Mouse (Mus musculus) left cerebral cortex, adult 18-20 months (tissue): ENCODE data around the gene Zfp748. TPM values are rescaled to one million over a fixed set of nuclear protein-coding genes. Genes with fewer than 3 reads are reported as not detected.

Experiments used
- DNase-seq, 2 experiments: peaks; one replicate each; pipeline ENCODE4 v3.0.0; 2021 to 2022; ENCODE audit warnings: low spot score in 2 of 2, mixed read lengths in 1 of 2
- long read RNA-seq, 2 experiments: library from polyadenylated mRNA; stranded (forward); transcript quantifications; one replicate each; pipeline ENCODE4 v2.0.0; 2021
- total RNA-seq, 2 experiments: library from RNA; stranded (reverse); gene quantifications; 2 replicates each; pipeline ENCODE4 v1.2.3; 2021

Gene Zfp748
- total RNA-seq = 10 to 100 TPM; 10.2 to 10.3 TPM
- long read RNA-seq, experiment 1, full-length matches to known transcripts = 8 of 9 reads
- long read RNA-seq, experiment 1, partial matches to known transcripts = 0 of 9 reads
- long read RNA-seq, experiment 1, other reads (novel, unspliced or antisense) = 1 of 9 reads
- long read RNA-seq, experiment 2, full-length matches to known transcripts = 6 of 7 reads
- long read RNA-seq, experiment 2, partial matches to known transcripts = 0 of 7 reads
- long read RNA-seq, experiment 2, other reads (novel, unspliced or antisense) = 1 of 7 reads

- no peak for DNase-seq
These were observed at the start of gene Zfp748 for GRCm38 (mm10) chr13:67553730-67554129. Gene Zfp748, minus strand, starts transcription at chr13:67553830.

GRCm38 (mm10) chr13:67572591-67573189 is 19.1 kb upstream of the Zfp748 start:
- no peak for DNase-seq

- DNase-seq = peak; percentile 88 to 93
These were observed 904 bp downstream of the Zfp748 start for GRCm38 (mm10) chr13:67552505-67553346.

DNA sequence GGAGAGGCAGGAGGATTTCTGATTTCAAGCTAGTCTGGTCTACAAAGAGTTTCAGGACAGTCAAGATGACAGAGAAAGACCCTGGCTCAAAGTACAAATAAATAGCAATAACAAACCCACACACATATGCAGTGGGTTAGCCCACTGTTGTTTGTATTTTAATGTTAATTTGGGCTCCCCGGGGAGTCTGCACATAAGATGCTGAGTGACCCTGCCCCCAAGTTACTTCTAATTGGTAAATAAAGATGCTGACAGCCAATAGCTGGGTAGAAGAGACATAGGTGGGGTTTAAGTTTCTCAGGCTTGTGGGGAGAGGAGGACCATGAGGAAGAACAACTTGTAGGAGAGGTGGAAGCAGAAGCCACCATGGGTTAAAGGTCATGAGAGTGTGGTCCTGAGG is 7.7 kb downstream of the Zfp748 start:
- no peak for DNase-seq

DNA sequence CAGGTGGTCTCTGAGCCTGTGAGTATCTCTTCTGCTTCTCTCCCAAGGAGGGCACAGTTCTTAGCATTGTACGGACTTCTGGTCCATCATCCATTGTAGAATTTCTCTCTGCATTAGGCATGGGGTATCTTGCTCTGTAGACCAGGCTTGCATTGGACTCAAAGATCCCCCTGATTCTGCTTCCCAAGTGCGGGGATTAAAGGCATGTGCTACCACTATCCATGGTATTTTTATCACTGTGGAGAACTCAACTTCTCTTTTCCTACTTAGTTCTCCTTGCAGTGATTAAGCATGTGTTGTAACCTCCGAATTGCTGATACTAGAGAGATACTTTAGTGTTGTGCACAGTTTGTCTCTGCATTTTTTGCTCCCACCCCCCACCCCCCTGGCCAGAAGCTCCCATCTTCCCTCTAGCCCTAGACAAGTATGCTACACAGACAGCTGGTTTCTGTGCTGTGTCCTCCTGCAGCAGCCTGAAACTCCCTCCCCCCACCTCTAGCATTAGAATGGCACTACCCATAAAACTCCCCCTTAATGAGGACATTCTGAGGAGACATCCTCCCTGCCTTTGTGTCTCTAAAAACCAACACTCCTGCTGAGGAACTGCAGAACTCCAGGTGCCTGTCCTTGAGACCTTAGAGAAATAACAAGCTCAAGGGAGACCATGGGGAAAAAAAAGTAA is 26.4 kb downstream of the Zfp748 start:
- DNase-seq = no peak

- DNase-seq = peak; percentile 94 to 95
These were observed 27.7 kb downstream of the Zfp748 start, which contains the start of the genes Gm26965 and Zfp87 for GRCm38 (mm10) chr13:67525753-67526410. Gene Gm26965, minus strand, starts transcription at chr13:67526151. Gene Zfp87, minus strand, starts transcription at chr13:67526177.

GRCm38 (mm10) chr13:67500908-67501307 is 52.7 kb downstream of the Zfp748 start:
- no peak for DNase-seq

GRCm38 (mm10) chr13:67500084-67500719 is 53.4 kb downstream of the Zfp748 start, which contains the start of gene Zfp58:
Gene Zfp58, minus strand, starts transcription at chr13:67500555.
- peak; percentile 88 to 89 for DNase-seq

- no peak for DNase-seq
These were observed 58.0 kb downstream of the Zfp748 start for GRCm38 (mm10) chr13:67495631-67496030.

Other genes starting within 250 kb of the Zfp748 start
- gene Zfp457, start 247.3 kb downstream of the Zfp748 start, total RNA-seq = 1 to 10 TPM; 5.1 to 7.2 TPM
- gene Zfp595, start 221.3 kb downstream of the Zfp748 start, total RNA-seq = 1 to 10 TPM; 3.1 TPM
- 1 to 10 TPM in 1 of 2 experiments, not detected in 1; 3.6 TPM for gene Gm28044, start 193.3 kb downstream of the Zfp748 start, total RNA-seq
- gene Zfp953, start 193.2 kb downstream of the Zfp748 start, total RNA-seq = under 1 TPM; 0.77 to 0.91 TPM
- gene Gm28041, start 178.1 kb downstream of the Zfp748 start, total RNA-seq = not detected
- 1 to 10 TPM; 1.4 to 2.0 TPM for gene Zfp456, start 178.0 kb downstream of the Zfp748 start, total RNA-seq
- 1 to 10 TPM; 2.6 to 3.5 TPM for gene Zfp429, start 154.0 kb downstream of the Zfp748 start, total RNA-seq
- 1 to 10 TPM; 3.9 to 5.0 TPM for gene Zfp459, start 132.4 kb downstream of the Zfp748 start, total RNA-seq
- 10 to 100 TPM; 12.1 to 12.8 TPM for gene Zfp874a, start 102.2 kb downstream of the Zfp748 start, total RNA-seq
- gene Zfp874b, start 69.6 kb downstream of the Zfp748 start, total RNA-seq = 10 to 100 TPM; 14.9 to 23.6 TPM
- gene Zfp58, start 53.3 kb downstream of the Zfp748 start, total RNA-seq = 1 to 10 TPM; 9.7 to 9.9 TPM
- 1 to 10 TPM in 1 of 2 experiments, not detected in 1; 1.6 TPM for gene Gm26965, start 27.7 kb downstream of the Zfp748 start, total RNA-seq
- 10 to 100 TPM; 21.3 to 21.4 TPM for gene Zfp87, start 27.7 kb downstream of the Zfp748 start, total RNA-seq
- gene Zfp729b, start 55.9 kb upstream of the Zfp748 start, total RNA-seq = 1 to 10 TPM; 7.5 to 8.5 TPM
- 1 to 10 TPM; 1.4 to 3.3 TPM for gene Gm49345, start 83.9 kb upstream of the Zfp748 start, total RNA-seq
- gene Zfp729a, start 84.0 kb upstream of the Zfp748 start, total RNA-seq = 1 to 10 TPM; 8.5 to 9.0 TPM
- 10 to 100 TPM; 22.6 to 23.1 TPM for gene Zfp738, start 133.2 kb upstream of the Zfp748 start, total RNA-seq
- 10 to 100 TPM; 14.1 to 14.4 TPM for gene Zfp65, start 175.3 kb upstream of the Zfp748 start, total RNA-seq
- gene Zfp85, start 201.4 kb upstream of the Zfp748 start, total RNA-seq = 1 to 10 TPM; 6.6 to 7.2 TPM
- gene Zfp493, start 225.9 kb upstream of the Zfp748 start, total RNA-seq = 1 to 10 TPM; 4.3 to 5.9 TPM